Mouse (Mus musculus): ENCODE measurements around the gene Pde3b.

DNA sequence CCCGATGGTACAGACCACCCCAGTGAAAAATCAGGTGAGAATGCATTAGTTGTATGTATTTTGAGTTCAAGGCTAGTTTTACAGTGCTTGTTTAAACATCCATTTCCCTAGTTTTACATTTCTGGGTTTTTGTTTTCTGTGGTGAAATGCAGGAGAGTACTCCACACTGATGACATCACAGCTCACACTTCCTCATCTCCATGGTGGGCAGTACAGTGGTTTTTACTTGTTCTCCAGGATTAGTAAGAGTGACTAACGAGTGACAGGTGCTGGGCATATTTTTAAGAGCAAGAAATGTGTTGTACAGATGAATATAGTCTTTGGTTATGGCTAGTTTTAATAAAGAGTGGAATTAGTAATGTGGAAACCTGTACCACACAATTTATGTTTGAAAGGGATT is 93.8 kb downstream of the Pde3b start:
- TF ChIP-seq CTCF (IDR thresholded peaks at IDR 0.05) (no peak), EP300 (IDR thresholded peaks at IDR 0.05) (no peak)

All from lung, postnatal 0 days (tissue).